24 mouse cellular contexts compared by ENCODE assay signal in genomic region chr10:105168443-105169102, GRCm38 (mm10).
DNase-seq lines count a peak whose midpoint lies in the region; ATAC-seq and TF ChIP-seq lines count a peak whose summit lies in the region.
"Had no signal": no experiment of that assay in that cellular context is flagged by ENCODE, and none has a peak within 500 bp of the region (broad histone marks: within the 10 kb centered on the region; RNA-seq: fewer than 3 reads in every experiment).

No protein-coding gene starts in this region.

- H3K9ac ChIP-seq in embryonic facial prominence, embryonic 11.5 days (replicated peaks; ENCODE audit: low read length) = no peak overlapping the region
- H3K9ac ChIP-seq in lung, embryonic 14.5 days = no peak overlapping the region
- H3K9ac ChIP-seq in lung, embryonic 16.5 days (ENCODE audit: low read length) = no peak overlapping the region
- H3K9ac ChIP-seq: embryonic facial prominence, embryonic 12.5 days; forebrain, embryonic 13.5 days; forebrain, embryonic 15.5 days; forebrain, postnatal 0 days had no signal

- no peaks in the 10 kb centered on the region for H3K36me3 ChIP-seq in embryonic facial prominence, embryonic 11.5 days (replicated peaks; ENCODE audit: control insufficient read depth, insufficient read depth, low read depth, low read length)
- H3K36me3 ChIP-seq in embryonic facial prominence, embryonic 10.5 days (replicated peaks) = no peaks in the 10 kb centered on the region
- H3K36me3 ChIP-seq in lung, embryonic 14.5 days (ENCODE audit: insufficient read depth) = no peaks in the 10 kb centered on the region
- H3K36me3 ChIP-seq in lung, embryonic 16.5 days (ENCODE audit: control insufficient read depth, insufficient read depth, low read length) = no peaks in the 10 kb centered on the region
- H3K36me3 ChIP-seq: embryonic facial prominence, embryonic 12.5 days; forebrain, embryonic 15.5 days; G1E had no signal

- ATAC-seq in embryonic facial prominence, embryonic 11.5 days (replicated peaks; ENCODE audit: insufficient number of reproducible peaks, low FRiP score, low TSS enrichment, low read depth) = no peak
- ATAC-seq in lung, embryonic 14.5 days (ENCODE audit: insufficient read depth) = peak; percentile 73
- ATAC-seq in lung, embryonic 16.5 days (ENCODE audit: low read depth) = peak; percentile 74
- ATAC-seq: activated CD4-positive, CD25-positive, alpha-beta regulatory T cell, adult 4 months; CD4-positive, CD25-positive, alpha-beta regulatory T cell, adult 4 months; forebrain, embryonic 13.5 days; forebrain, embryonic 15.5 days; forebrain, postnatal 0 days; Patski had no signal

- TF ChIP-seq CTCF in lung, embryonic 14.5 days (IDR thresholded peaks at IDR 0.05; ENCODE audit: low read depth) = no peak
- TF ChIP-seq CTCF in lung, adult 2 months (IDR thresholded peaks at IDR 0.05; ENCODE audit: insufficient read depth, low read length) = no peak

- H3K27ac ChIP-seq in embryonic facial prominence, embryonic 11.5 days (replicated peaks; ENCODE audit: low read depth, low read length) = no peak overlapping the region
- H3K27ac ChIP-seq in embryonic facial prominence, embryonic 10.5 days (replicated peaks) = no peak overlapping the region
- no peak overlapping the region for H3K27ac ChIP-seq in lung, embryonic 14.5 days (ENCODE audit: low read depth)
- no peak overlapping the region for H3K27ac ChIP-seq in lung, embryonic 16.5 days (ENCODE audit: low read length)
- H3K27ac ChIP-seq: embryonic facial prominence, embryonic 12.5 days; forebrain, embryonic 13.5 days; forebrain, embryonic 15.5 days had no signal

- no peaks in the 10 kb centered on the region for H3K27me3 ChIP-seq in embryonic facial prominence, embryonic 11.5 days (ENCODE audit: control insufficient read depth, insufficient read depth, low read length)
- H3K27me3 ChIP-seq in embryonic facial prominence, embryonic 10.5 days (replicated peaks; ENCODE audit: low read depth, poor library complexity, severe bottlenecking) = no peaks in the 10 kb centered on the region
- H3K27me3 ChIP-seq in lung, embryonic 14.5 days (ENCODE audit: insufficient read depth, low read length) = no peaks in the 10 kb centered on the region
- no peaks in the 10 kb centered on the region for H3K27me3 ChIP-seq in lung, embryonic 16.5 days (ENCODE audit: control insufficient read depth, insufficient read depth, low read depth, low read length)
- H3K27me3 ChIP-seq: CH12.LX; embryonic facial prominence, embryonic 12.5 days; forebrain, embryonic 13.5 days; forebrain, embryonic 15.5 days; Patski had no signal

- 74% methylated on average over 5 of the region's 5 CpGs for WGBS in embryonic facial prominence, embryonic 11.5 days
- 84% methylated on average over 5 of the region's 5 CpGs for WGBS in embryonic facial prominence, embryonic 10.5 days
- WGBS in lung, embryonic 14.5 days = 49% methylated on average over 5 of the region's 5 CpGs
- WGBS in lung, adult 2 months = 58% methylated on average over 5 of the region's 5 CpGs
- 56% methylated on average over 5 of the region's 5 CpGs for WGBS in lung, embryonic 16.5 days

- H3K9me3 ChIP-seq in embryonic facial prominence, embryonic 11.5 days (replicated peaks; ENCODE audit: control insufficient read depth, low read length) = no peaks in the 10 kb centered on the region
- no peaks in the 10 kb centered on the region for H3K9me3 ChIP-seq in embryonic facial prominence, embryonic 10.5 days
- H3K9me3 ChIP-seq in lung, embryonic 14.5 days (ENCODE audit: low read depth, low read length) = no peaks in the 10 kb centered on the region
- no peaks in the 10 kb centered on the region for H3K9me3 ChIP-seq in lung, embryonic 16.5 days (ENCODE audit: control insufficient read depth, low read length)
- H3K9me3 ChIP-seq: embryonic facial prominence, embryonic 12.5 days; forebrain, embryonic 13.5 days; forebrain, embryonic 15.5 days; G1E had no signal

- DNase-seq in embryonic facial prominence, embryonic 11.5 days (ENCODE audit: low spot score) = peak; percentile 1
- no peak for DNase-seq in embryonic facial prominence, embryonic 10.5 days (ENCODE audit: low spot score)
- peak; percentile 40 for DNase-seq in lung, embryonic 14.5 days
- no peak for DNase-seq in lung, adult 2 months
- no peak for DNase-seq in lung, postnatal 10 days
- DNase-seq: adrenal gland, adult 8-10 months; adrenal gland, postnatal 14 days; adrenal gland, postnatal 36 days; B cell, adult 2 months; cerebellum, adult 11-12 months; cerebellum, adult 2 months; cerebellum, adult 9-10 months; cerebellum, postnatal 10 days; cerebellum, postnatal 25 days; forebrain, postnatal 0 days had no signal

- no peak for TF ChIP-seq POLR2A in lung, adult 2 months (IDR thresholded peaks at IDR 0.05; ENCODE audit: borderline replicate concordance, extremely low read depth, low read depth, low read length)

- H3K4me1 ChIP-seq in embryonic facial prominence, embryonic 11.5 days (ENCODE audit: control insufficient read depth, insufficient read depth, low read length) = no peaks in the 10 kb centered on the region
- peaks cover 11% of the 10 kb centered on the region; the same call in 1 of the 2 replicates for H3K4me1 ChIP-seq in embryonic facial prominence, embryonic 10.5 days
- H3K4me1 ChIP-seq in lung, embryonic 14.5 days (ENCODE audit: insufficient read depth) = no peaks in the 10 kb centered on the region
- no peaks in the 10 kb centered on the region for H3K4me1 ChIP-seq in lung, adult 2 months (ENCODE audit: control insufficient read depth, insufficient read depth, low read length)
- no peaks in the 10 kb centered on the region for H3K4me1 ChIP-seq in lung, embryonic 16.5 days (replicated peaks; ENCODE audit: control insufficient read depth, insufficient read depth, low read length)
- H3K4me1 ChIP-seq: forebrain, embryonic 13.5 days; forebrain, embryonic 15.5 days had no signal

- H3K4me3 ChIP-seq in embryonic facial prominence, embryonic 11.5 days (ENCODE audit: low read depth, low read length) = no peak overlapping the region
- no peak overlapping the region for H3K4me3 ChIP-seq in embryonic facial prominence, embryonic 10.5 days
- no peak overlapping the region for H3K4me3 ChIP-seq in lung, embryonic 14.5 days (ENCODE audit: low read depth, low read length)
- H3K4me3 ChIP-seq in lung, adult 2 months (replicated peaks; ENCODE audit: extremely low read depth, low read depth, low read length) = no peak overlapping the region
- H3K4me3 ChIP-seq in lung, embryonic 16.5 days (ENCODE audit: low read length) = no peak overlapping the region
- H3K4me3 ChIP-seq: embryonic facial prominence, embryonic 12.5 days; forebrain, embryonic 13.5 days; forebrain, embryonic 15.5 days had no signal

- no peak overlapping the region for H3K4me2 ChIP-seq in embryonic facial prominence, embryonic 11.5 days (ENCODE audit: low read depth, low read length)
- no peak overlapping the region for H3K4me2 ChIP-seq in lung, embryonic 14.5 days
- no peak overlapping the region for H3K4me2 ChIP-seq in lung, embryonic 16.5 days (ENCODE audit: low read depth, low read length)
- H3K4me2 ChIP-seq: embryonic facial prominence, embryonic 12.5 days; forebrain, embryonic 13.5 days; forebrain, embryonic 15.5 days had no signal

Comparison
In these comparisons a context has a peak if more than half of its experiments do, and no peak if none do; other contexts are left out.
1. DNase-seq: peak in embryonic facial prominence, embryonic 11.5 days (single experiment) and lung, embryonic 14.5 days (single experiment); none in embryonic facial prominence, embryonic 10.5 days (single experiment), lung, adult 2 months (single experiment) and lung, postnatal 10 days (single experiment).